Mouse (Mus musculus) left cerebral cortex, postnatal 14 days (tissue): ENCODE measurements at regions not wholly inside any gene's neighbourhood (a gene's known extent, or its start where the extent isn't known, plus 50 kb on each side); places are given as distances from the start of the nearest gene placed in this dataset.
A peak's percentile ranks its signal among the peaks of the same experiment; 100 is the strongest.

Source experiments
- DNase-seq, 2 experiments: peaks; one replicate each; pipeline ENCODE4 v3.0.0; 2021 to 2022; ENCODE audit warnings: low spot score in 2 of 2, mixed read lengths in 1 of 2
- intact Hi-C: fragments of 180-260 bp; cut with DNase I; formaldehyde crosslinking; loops from one replicate; pipeline ENCODE4 v1.15.1; 2025

DNA sequence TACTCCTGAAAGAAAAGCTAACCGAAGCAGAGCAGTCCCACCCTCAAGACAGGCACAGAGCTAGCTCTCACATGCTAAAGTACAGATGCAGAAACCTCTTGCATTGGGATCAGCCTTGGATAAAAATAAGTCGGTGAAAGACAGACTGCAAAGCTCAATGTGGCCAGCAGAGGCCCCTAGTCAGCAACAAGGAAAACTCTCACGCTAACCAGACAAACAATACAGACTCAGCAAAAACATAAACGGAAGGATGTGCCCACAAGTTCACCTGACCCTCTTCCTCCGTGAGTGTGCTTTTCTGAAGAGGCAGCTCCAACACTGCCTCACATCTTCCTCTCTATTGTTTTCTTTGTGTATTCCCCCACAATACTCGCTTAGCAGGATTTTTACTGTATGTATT is 77.8 kb downstream of the Rpia start:
- peak; percentile 77 to 78 for DNase-seq
- intact Hi-C loops = loop anchor here (1.0 kb wide), 1 partner anchor 54 kb away; no protein-coding TSS in a partner anchor

DNA sequence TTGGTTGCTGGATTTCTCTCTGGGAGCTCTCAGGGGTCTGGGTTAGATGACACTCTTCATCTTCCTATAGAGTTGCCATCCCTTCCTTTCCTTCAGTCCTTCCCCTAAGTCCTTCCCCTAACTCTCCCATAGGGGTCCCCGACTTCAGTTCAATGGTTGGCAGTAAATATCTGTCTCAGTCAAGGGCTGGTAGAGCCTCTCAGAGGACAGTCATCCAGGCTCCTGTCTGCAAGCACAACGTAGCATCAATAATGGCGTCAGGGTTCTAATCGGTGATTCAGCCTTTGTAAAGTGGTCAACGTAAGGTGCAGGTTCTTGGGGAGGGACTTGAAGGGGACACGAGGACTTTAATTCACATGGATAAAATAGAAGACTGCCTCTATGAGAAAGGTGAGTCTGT is 78.4 kb downstream of the Rpia start:
- intact Hi-C loops = loop anchor here (1.0 kb wide), 1 partner anchor 55 kb away; no protein-coding TSS in a partner anchor

DNA sequence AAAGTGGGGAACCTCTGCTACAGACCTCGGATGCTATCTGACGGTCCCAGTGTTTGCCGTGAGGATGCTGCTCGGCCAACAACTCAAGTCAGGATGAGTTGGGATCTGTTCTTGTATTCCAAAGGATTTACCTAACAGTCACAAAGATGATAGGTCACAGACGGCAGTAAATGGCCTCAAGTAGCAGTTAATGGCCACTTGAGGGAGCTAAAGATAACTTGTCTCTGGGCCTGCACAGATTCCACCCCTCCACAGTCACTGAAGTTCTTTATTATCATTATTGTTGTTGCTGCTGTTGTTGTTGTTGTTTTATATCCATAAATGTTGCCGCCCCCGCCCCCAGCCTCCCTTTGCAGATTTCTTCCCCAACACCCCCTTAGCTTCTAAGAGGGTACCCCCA is 78.9 kb downstream of the Rpia start:
- intact Hi-C loops = no loop called here
- peak in 1 of 2 experiments; percentile 5 for DNase-seq

More for the DNA sequence above, 78.4 kb downstream of the Rpia start:
- DNase-seq = no peak

DNA sequence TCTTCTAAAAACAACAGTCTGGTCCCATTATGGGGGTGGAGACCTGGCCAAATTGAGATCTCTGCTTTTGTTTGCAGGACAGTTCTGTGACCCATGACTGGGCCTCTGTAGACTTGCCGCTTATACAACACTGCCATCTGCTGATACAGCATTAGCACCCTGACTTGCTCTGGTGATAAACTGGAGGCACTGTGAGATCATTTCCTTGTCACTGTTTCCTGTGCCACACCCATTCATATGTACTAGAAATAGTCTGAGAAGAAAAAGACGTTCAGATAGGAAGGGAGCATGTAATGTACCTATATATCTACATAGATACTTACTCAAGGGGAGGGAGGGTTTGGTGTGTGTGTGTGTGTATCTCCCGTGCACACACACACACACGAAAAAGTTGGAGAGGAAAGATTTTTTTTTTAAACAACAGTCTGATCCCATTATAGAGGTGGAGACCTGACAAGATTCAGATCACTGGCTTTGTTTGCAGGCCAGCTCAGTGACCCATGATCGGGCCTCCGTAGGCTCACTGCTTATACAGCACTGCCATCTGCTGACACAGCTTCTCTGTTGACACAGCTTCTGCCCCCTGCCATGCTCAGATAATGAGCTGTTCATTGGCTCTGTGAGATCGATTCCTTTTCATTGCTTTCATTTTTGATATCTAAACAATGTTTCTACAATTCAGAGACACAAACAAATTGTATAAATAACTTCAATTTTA is 82.5 kb downstream of the Rpia start:
- intact Hi-C loops = no loop called here
- DNase-seq = peak; percentile 18 to 34

DNA sequence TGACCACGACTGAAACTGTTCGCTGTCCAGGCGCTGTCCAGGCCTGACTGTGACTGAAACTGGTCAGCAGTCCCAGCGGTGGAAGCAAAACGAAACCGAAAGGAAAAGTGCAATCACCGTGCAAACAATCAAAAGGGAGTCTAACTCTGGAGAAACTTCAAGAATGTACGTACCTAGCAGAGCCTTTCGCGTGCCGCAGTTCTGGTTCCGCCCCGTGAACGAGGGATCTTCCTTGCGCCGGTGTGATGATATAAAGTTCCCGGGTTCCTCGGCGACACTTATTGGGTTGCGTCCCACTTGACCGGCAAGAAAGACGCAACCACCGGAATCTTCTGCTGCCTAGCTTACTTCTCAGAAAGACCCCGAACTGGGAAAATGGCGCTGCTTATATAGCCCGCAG is 96.4 kb downstream of the Rpia start:
- no peak for DNase-seq
- intact Hi-C loops = no loop called here
